Comparison of ENCODE assay signal across 15 mouse cellular contexts in genomic region chr4:117480611-117481445, GRCm38 (mm10). TPM values are rescaled to one million over a fixed set of nuclear protein-coding genes. Genes with fewer than 3 reads are reported as not detected.
DNase-seq lines count a peak whose midpoint lies in the region; ATAC-seq and TF ChIP-seq lines count a peak whose summit lies in the region.
"Had no signal": no experiment of that assay in that cellular context is flagged by ENCODE, and none has a peak within 500 bp of the region (broad histone marks: within the 10 kb centered on the region; RNA-seq: fewer than 3 reads in every experiment).

No protein-coding gene starts in this region.

- peak; percentile 49 for DNase-seq in adrenal gland, adult 8-10 months
- DNase-seq in adrenal gland, adult 18-20 months (ENCODE audit: low spot score in 2 of 2): no peak
- DNase-seq in liver, postnatal 0 days: no peak
- peak; percentile 66 for DNase-seq in embryo, embryonic 10 days (ENCODE audit: low spot score)
- DNase-seq in mesoderm, embryonic 11.5 days (ENCODE audit: low read depth, low spot score): peak; percentile 67
- no peak for DNase-seq in layer of hippocampus, postnatal 14 days (ENCODE audit: low spot score in 2 of 2)
- no peak for DNase-seq in thymus, adult 2 months
- DNase-seq: cerebellum, postnatal 10 days; gastrocnemius, postnatal 14 days; thymus, postnatal 36 days had no signal

- H3K9ac ChIP-seq in liver, embryonic 12.5 days: 0 out of 2 replicates have a peak overlapping the region, but pooled peaks have one; percentile 14
- H3K9ac ChIP-seq in liver, postnatal 0 days (replicated peaks): no peak overlapping the region
- H3K9ac ChIP-seq: heart, embryonic 13.5 days; stomach, embryonic 15.5 days had no signal

- no peak overlapping the region for H3K4me3 ChIP-seq in liver, embryonic 12.5 days
- no peak overlapping the region for H3K4me3 ChIP-seq in liver, postnatal 0 days (ENCODE audit: low read depth, low read length)
- no peak overlapping the region for H3K4me3 ChIP-seq in thymus, adult 2 months (ENCODE audit: control insufficient read depth, insufficient read depth, low read length)
- H3K4me3 ChIP-seq: heart, embryonic 13.5 days; myocyte; stomach, embryonic 15.5 days had no signal

- H3K9me3 ChIP-seq in liver, embryonic 12.5 days (replicated peaks): no peaks in the 10 kb centered on the region
- no peaks in the 10 kb centered on the region for H3K9me3 ChIP-seq in liver, postnatal 0 days (ENCODE audit: low read length)
- H3K9me3 ChIP-seq: heart, embryonic 13.5 days; stomach, embryonic 15.5 days had no signal

- H3K4me2 ChIP-seq in liver, embryonic 12.5 days: peak overlapping the region; percentile 9
- no peak overlapping the region for H3K4me2 ChIP-seq in liver, postnatal 0 days (ENCODE audit: low read depth, low read length)
- H3K4me2 ChIP-seq: heart, embryonic 13.5 days; stomach, embryonic 15.5 days had no signal

- H3K36me3 ChIP-seq in liver, embryonic 12.5 days: no peaks in the 10 kb centered on the region
- no peaks in the 10 kb centered on the region for H3K36me3 ChIP-seq in liver, postnatal 0 days (replicated peaks; ENCODE audit: insufficient read depth, low read length)
- no peaks in the 10 kb centered on the region for H3K36me3 ChIP-seq in thymus, adult 2 months (ENCODE audit: control insufficient read depth, insufficient read depth, low read length)
- H3K36me3 ChIP-seq: heart, embryonic 13.5 days; stomach, embryonic 15.5 days had no signal

- H3K27me3 ChIP-seq in liver, embryonic 12.5 days (replicated peaks): peaks cover 17% of the 10 kb centered on the region
- H3K27me3 ChIP-seq in liver, postnatal 0 days (ENCODE audit: insufficient read depth, low read length): peaks cover 10% of the 10 kb centered on the region; the same call in 1 of the 2 replicates
- no peaks in the 10 kb centered on the region; the same call in 1 of the 2 replicates for H3K27me3 ChIP-seq in thymus, adult 2 months (ENCODE audit: control insufficient read depth, insufficient read depth, low read length)

- 44% methylated on average over 11 of the region's 11 CpGs for WGBS in liver, embryonic 12.5 days (ENCODE audit: insufficient replicate concordance)
- 47% methylated on average over 10 of the region's 11 CpGs for WGBS in liver, postnatal 0 days (ENCODE audit: insufficient replicate concordance)
- WGBS in thymus, adult 2 months: 71% methylated on average over 11 of the region's 11 CpGs

- H3K27ac ChIP-seq in liver, embryonic 12.5 days: peak overlapping the region; percentile 57
- H3K27ac ChIP-seq in liver, postnatal 0 days (ENCODE audit: low read depth): no peak overlapping the region
- H3K27ac ChIP-seq in thymus, adult 2 months (ENCODE audit: control insufficient read depth, insufficient read depth, low read length): no peak overlapping the region
- H3K27ac ChIP-seq: heart, embryonic 13.5 days; kidney, postnatal 0 days; stomach, embryonic 15.5 days had no signal

- TF ChIP-seq CTCF in liver, postnatal 0 days (IDR thresholded peaks at IDR 0.05; ENCODE audit: low read depth): no peak
- TF ChIP-seq CTCF in thymus, adult 2 months (IDR thresholded peaks at IDR 0.05; ENCODE audit: borderline replicate concordance, control insufficient read depth, extremely low read depth, insufficient read depth, low read length, poor library complexity): no peak

- TF ChIP-seq EP300 in liver, postnatal 0 days (IDR thresholded peaks at IDR 0.05; ENCODE audit: low read depth): no peak

- no peak for ATAC-seq in liver, embryonic 12.5 days
- ATAC-seq in liver, postnatal 0 days: no peak

- peaks cover 98% of the 10 kb centered on the region for H3K4me1 ChIP-seq in liver, embryonic 12.5 days
- peaks cover 37% of the 10 kb centered on the region for H3K4me1 ChIP-seq in liver, postnatal 0 days (ENCODE audit: insufficient read depth)
- H3K4me1 ChIP-seq in thymus, adult 2 months (replicated peaks; ENCODE audit: control insufficient read depth, insufficient read depth, low read length): peaks cover 53% of the 10 kb centered on the region

- no peak for TF ChIP-seq POLR2A in thymus, adult 2 months (IDR thresholded peaks at IDR 0.05; ENCODE audit: control insufficient read depth, extremely low read depth, insufficient read depth, low read length, poor library complexity)

RNA-seq across cellular contexts. Expression of gene Rnf220, which starts 16.0 kb away (rescaled TPM):
- total RNA-seq in adrenal gland, adult 8-10 months (2022): 100 to 1,000 TPM in 3 of 4 experiments, 10 to 100 TPM in 1; 95.3 to 135 (median 115) TPM
- total RNA-seq in adrenal gland, adult 18-20 months (2021): 10 to 100 TPM; 61.6 to 80.0 TPM
- 55.5 and 55.9 TPM in 2 replicates for polyA plus RNA-seq in liver, embryonic 12.5 days (2016; fragmentation: Nextera tagmentation; extraction: Ambion mirVana)
- polyA plus RNA-seq in liver, postnatal 0 days (2015; fragmentation: Nextera tagmentation; extraction: Ambion mirVana): 17.3 and 18.7 TPM in 2 replicates
- total RNA-seq in layer of hippocampus, postnatal 14 days (2021): 100 to 1,000 TPM; 140 to 146 TPM
- polyA plus RNA-seq in thymus, adult 2 months (2012; rRNA removed): 172 and 178 TPM in 2 replicates

Comparison
In these comparisons a context has a peak if more than half of its experiments do, and no peak if none do; other contexts are left out.
1. DNase-seq: peak in adrenal gland, adult 8-10 months (single experiment), embryo, embryonic 10 days (single experiment) and mesoderm, embryonic 11.5 days (single experiment); none in adrenal gland, adult 18-20 months (0 of 2), liver, postnatal 0 days (single experiment), layer of hippocampus, postnatal 14 days (0 of 2) and thymus, adult 2 months (single experiment).